Mouse (Mus musculus): ENCODE measurements around the gene Ccdc121. TPM values are rescaled to one million over a fixed set of nuclear protein-coding genes. Genes with fewer than 3 reads are reported as not detected.
A peak's percentile ranks its signal among the peaks of the same experiment; 100 is the strongest.

The Ccdc121 gene
- polyA plus RNA-seq (2015; fragmentation: Nextera tagmentation; extraction: Ambion mirVana): 0.08 TPM in 1 of 2 replicates, not detected in the other

GRCm38 (mm10) chr1:181511307-181511706 is at the start of gene Ccdc121:
Gene Ccdc121 (minus strand): TSS chr1:181511451.
- no peak within 1 kb of the TSS for H3K4me3 ChIP-seq
- WGBS: 52% methylated on average over 4 of the region's 4 CpGs
- no peaks in the 10 kb centered on the region for H3K9me3 ChIP-seq
- no peaks in the 10 kb centered on the region for H3K36me3 ChIP-seq
- H3K4me1 ChIP-seq: 0 out of 2 replicates have a peak, but pooled peaks cover 10% of the 10 kb centered on the region
- no peak within 1 kb of the TSS for H3K27ac ChIP-seq
- H3K4me2 ChIP-seq (replicated peaks): no peak within 1 kb of the TSS
- H3K9ac ChIP-seq: no peak within 1 kb of the TSS
- H3K27me3 ChIP-seq: no peaks in the 10 kb centered on the region
- no peak for ATAC-seq (ENCODE audit: low FRiP score, low read depth)

- WGBS: 48% methylated on average over 6 of the region's 6 CpGs
- no peak overlapping the region for H3K27ac ChIP-seq
Observed at GRCm38 (mm10) chr1:181560325-181560724, 49.1 kb upstream of the Ccdc121 start.

GRCm38 (mm10) chr1:181559655-181560054 is 48.4 kb upstream of the Ccdc121 start:
- Histone ChIP-seq H3K36me3 (no peaks in the 10 kb centered on the region), H3K4me1 (peaks cover 38% of the 10 kb centered on the region), H3K9me3 (no peaks in the 10 kb centered on the region), H3K9ac (no peak overlapping the region), H3K27me3 (peaks cover 4% of the 10 kb centered on the region; the same call in 1 of the 2 replicates), H3K27ac (no peak overlapping the region), H3K4me3 (no peak overlapping the region), H3K4me2 (replicated peaks) (no peak overlapping the region)
- no peak for ATAC-seq (ENCODE audit: low FRiP score, low read depth)
- WGBS: 32% methylated on average over 10 of the region's 10 CpGs

More at GRCm38 (mm10) chr1:181560325-181560724, 49.1 kb upstream of the Ccdc121 start:
- peaks cover 4% of the 10 kb centered on the region; the same call in 1 of the 2 replicates for H3K27me3 ChIP-seq
- no peaks in the 10 kb centered on the region for H3K36me3 ChIP-seq
- H3K4me1 ChIP-seq: peaks cover 38% of the 10 kb centered on the region
- ATAC-seq (ENCODE audit: low FRiP score, low read depth): no peak
- no peaks in the 10 kb centered on the region for H3K9me3 ChIP-seq
- H3K4me3 ChIP-seq: no peak overlapping the region
- no peak overlapping the region for H3K4me2 ChIP-seq (replicated peaks)
- no peak overlapping the region for H3K9ac ChIP-seq

- 75% methylated on average over 5 of the region's 5 CpGs for WGBS
Observed at GRCm38 (mm10) chr1:181555475-181555874, 44.2 kb upstream of the Ccdc121 start.

GRCm38 (mm10) chr1:181552533-181553410 is 41.5 kb upstream of the Ccdc121 start:
- Histone ChIP-seq H3K27me3 (0 out of 2 replicates have a peak, but pooled peaks cover 10% of the 10 kb centered on the region), H3K4me1 (peaks cover 14% of the 10 kb centered on the region)
- 42% methylated on average over 10 of the region's 10 CpGs for WGBS

More at GRCm38 (mm10) chr1:181555475-181555874, 44.2 kb upstream of the Ccdc121 start:
- Histone ChIP-seq H3K4me2 (replicated peaks) (no peak overlapping the region), H3K4me1 (peaks cover 22% of the 10 kb centered on the region), H3K4me3 (no peak overlapping the region), H3K27ac (no peak overlapping the region), H3K27me3 (0 out of 2 replicates have a peak, but pooled peaks cover 10% of the 10 kb centered on the region), H3K9me3 (no peaks in the 10 kb centered on the region), H3K9ac (no peak overlapping the region), H3K36me3 (no peaks in the 10 kb centered on the region)
- no peak for ATAC-seq (ENCODE audit: low FRiP score, low read depth)

GRCm38 (mm10) chr1:181550826-181551225 is 39.6 kb upstream of the Ccdc121 start:
- H3K9me3 ChIP-seq: no peaks in the 10 kb centered on the region
- H3K9ac ChIP-seq: no peak overlapping the region
- H3K27ac ChIP-seq: no peak overlapping the region
- 0 out of 2 replicates have a peak, but pooled peaks cover 10% of the 10 kb centered on the region for H3K27me3 ChIP-seq
- no peak for ATAC-seq (ENCODE audit: low FRiP score, low read depth)
- H3K4me2 ChIP-seq (replicated peaks): no peak overlapping the region
- peaks cover 8% of the 10 kb centered on the region; the same call in 1 of the 2 replicates for H3K4me1 ChIP-seq
- no peaks in the 10 kb centered on the region for H3K36me3 ChIP-seq
- H3K4me3 ChIP-seq: no peak overlapping the region
- 63% methylated on average over 5 of the region's 5 CpGs for WGBS

More at GRCm38 (mm10) chr1:181552533-181553410, 41.5 kb upstream of the Ccdc121 start:
- Histone ChIP-seq H3K36me3 (no peaks in the 10 kb centered on the region), H3K9me3 (no peaks in the 10 kb centered on the region), H3K4me3 (no peak overlapping the region), H3K27ac (no peak overlapping the region), H3K4me2 (replicated peaks) (no peak overlapping the region), H3K9ac (no peak overlapping the region)
- no peak for ATAC-seq (ENCODE audit: low FRiP score, low read depth)

- Histone ChIP-seq H3K27me3 (0 out of 2 replicates have a peak, but pooled peaks cover 11% of the 10 kb centered on the region), H3K4me1 (peaks cover 8% of the 10 kb centered on the region; the same call in 1 of the 2 replicates), H3K4me3 (no peak overlapping the region), H3K9me3 (no peaks in the 10 kb centered on the region), H3K27ac (no peak overlapping the region), H3K36me3 (no peaks in the 10 kb centered on the region), H3K4me2 (replicated peaks) (no peak overlapping the region), H3K9ac (no peak overlapping the region)
- no peak for ATAC-seq (ENCODE audit: low FRiP score, low read depth)
- WGBS: 85% methylated on average over 8 of the region's 8 CpGs
Observed at GRCm38 (mm10) chr1:181549987-181550386, 38.7 kb upstream of the Ccdc121 start.

GRCm38 (mm10) chr1:181545044-181545772 is 34.0 kb upstream of the Ccdc121 start:
- Histone ChIP-seq H3K4me2 (replicated peaks) (peak overlapping the region; percentile 46), H3K9me3 (no peaks in the 10 kb centered on the region), H3K9ac (no peak overlapping the region), H3K4me1 (peaks cover 9% of the 10 kb centered on the region), H3K27me3 (peaks cover 19% of the 10 kb centered on the region), H3K36me3 (no peaks in the 10 kb centered on the region), H3K4me3 (no peak overlapping the region; the same call in 1 of the 2 replicates), H3K27ac (no peak overlapping the region)
- 27% methylated on average over 23 of the region's 23 CpGs for WGBS
- peak; percentile 74; the same call in 1 of the 2 replicates for ATAC-seq (ENCODE audit: low FRiP score, low read depth)

GRCm38 (mm10) chr1:181543711-181544383 is 32.6 kb upstream of the Ccdc121 start:
- H3K9me3 ChIP-seq: no peaks in the 10 kb centered on the region
- no peak overlapping the region for H3K27ac ChIP-seq
- H3K4me2 ChIP-seq (replicated peaks): no peak overlapping the region
- H3K4me1 ChIP-seq: peaks cover 16% of the 10 kb centered on the region
- ATAC-seq (ENCODE audit: low FRiP score, low read depth): no peak
- no peak overlapping the region for H3K9ac ChIP-seq
- H3K27me3 ChIP-seq: peaks cover 22% of the 10 kb centered on the region
- H3K36me3 ChIP-seq: no peaks in the 10 kb centered on the region
- WGBS: 71% methylated on average over 5 of the region's 5 CpGs
- no peak overlapping the region for H3K4me3 ChIP-seq

GRCm38 (mm10) chr1:181539846-181540769 is 28.9 kb upstream of the Ccdc121 start:
- peaks cover 26% of the 10 kb centered on the region for H3K4me1 ChIP-seq
- H3K9ac ChIP-seq: no peak overlapping the region
- H3K9me3 ChIP-seq: no peaks in the 10 kb centered on the region
- no peak overlapping the region for H3K4me3 ChIP-seq
- H3K27ac ChIP-seq: no peak overlapping the region; the same call in 1 of the 2 replicates
- WGBS: 49% methylated on average over 22 of the region's 22 CpGs
- no peak overlapping the region for H3K4me2 ChIP-seq (replicated peaks)
- peaks cover 24% of the 10 kb centered on the region for H3K27me3 ChIP-seq
- no peak for ATAC-seq (ENCODE audit: low FRiP score, low read depth)
- no peaks in the 10 kb centered on the region for H3K36me3 ChIP-seq

All from limb, embryonic 13.5 days (tissue).